Mouse (Mus musculus) neutrophil, adult 5-6 weeks (primary cell): ENCODE measurements around the gene Mrps23. TPM values are rescaled to one million over a fixed set of nuclear protein-coding genes. Genes with fewer than 3 reads are reported as not detected.
"Not testable (repeated sequence)": the region's sequence is repeated elsewhere in the genome, so short reads cannot be mapped to it uniquely, and the experiment has no call there.

Experiments
- ATAC-seq: fragments of 151-379, 151-347 bp; 2 replicates; pipeline ENCODE4 v1.8.0; 2017; ENCODE audit warnings: mild to moderate bottlenecking, moderate TSS enrichment; ENCODE audit not compliant: insufficient number of reproducible peaks, poor library complexity, low FRiP score, severe bottlenecking; ENCODE audit errors: extremely low read depth
- total RNA-seq: library from RNA; stranded (forward); fragments of 200-1000 nt; gene quantifications from 2 replicates; pipeline ENCODE4 v1.2.3, GENCODE M21; 2017

Mrps23 gene
- total RNA-seq, 1 experiment from 2014 or later = 28.5 TPM

DNA sequence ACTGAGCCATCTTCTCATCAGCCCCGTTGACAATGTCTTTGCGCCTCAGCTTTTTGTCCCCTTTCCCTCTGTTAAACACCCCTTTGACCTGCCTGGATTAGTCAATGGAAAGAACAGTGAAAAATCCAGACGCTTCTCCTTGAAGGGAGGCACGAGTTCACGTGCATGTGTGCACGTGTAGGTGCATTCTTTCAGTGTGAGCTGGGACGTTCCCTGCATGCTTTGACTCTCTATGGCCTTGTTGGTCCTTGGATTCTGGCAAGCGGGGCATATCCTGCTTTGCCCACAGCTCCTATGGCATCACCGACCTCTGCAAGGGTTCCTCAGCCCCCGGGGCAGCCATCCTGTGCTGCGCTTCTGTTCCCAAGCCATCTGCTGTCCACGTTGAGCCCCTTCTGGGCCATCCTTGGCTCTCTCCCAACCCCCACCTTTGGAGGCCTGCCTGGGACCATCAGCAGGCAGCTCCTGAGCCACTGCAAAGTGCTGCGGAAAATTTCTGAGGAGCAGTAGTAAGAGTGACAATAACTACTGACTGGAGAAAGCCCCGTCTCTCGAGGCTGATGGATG lies 32.2 kb upstream of the Mrps23 start:
- no peak for ATAC-seq

DNA sequence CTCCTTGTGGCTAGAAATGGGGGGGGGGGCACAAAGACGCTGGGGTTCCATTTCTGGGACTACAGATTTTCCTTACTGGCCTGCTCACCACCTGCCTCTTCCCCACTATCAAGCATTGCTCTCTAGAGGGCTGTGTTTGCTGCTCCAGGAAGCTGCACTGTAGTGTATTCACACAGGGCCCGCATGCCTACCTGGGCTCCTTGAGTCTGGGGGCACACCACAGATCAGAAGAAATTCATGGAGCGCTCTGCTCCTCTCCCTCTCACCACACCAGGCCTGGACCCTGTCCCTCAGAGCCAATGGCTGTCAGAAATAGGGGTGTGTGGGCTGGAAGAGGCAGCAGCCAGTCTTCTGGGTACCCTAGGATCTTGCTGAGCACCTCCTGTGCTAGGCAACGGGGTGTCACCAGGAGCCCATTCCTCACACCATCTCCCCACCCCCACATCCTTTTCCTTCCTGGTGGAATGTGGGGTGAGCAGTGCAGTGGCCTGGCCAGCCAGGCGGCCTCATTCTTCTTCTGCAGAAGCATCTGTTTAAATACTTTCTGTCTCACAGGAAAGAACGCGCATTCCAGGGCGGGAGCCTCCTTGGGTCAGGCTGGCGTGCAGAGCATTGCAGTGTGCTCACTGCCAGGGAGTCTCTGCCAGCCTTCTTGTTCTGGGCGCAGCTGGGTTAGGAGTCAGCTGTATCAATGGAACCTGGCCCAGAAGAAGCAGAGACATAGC lies 31.4 kb upstream of the Mrps23 start:
- no peak for ATAC-seq

DNA sequence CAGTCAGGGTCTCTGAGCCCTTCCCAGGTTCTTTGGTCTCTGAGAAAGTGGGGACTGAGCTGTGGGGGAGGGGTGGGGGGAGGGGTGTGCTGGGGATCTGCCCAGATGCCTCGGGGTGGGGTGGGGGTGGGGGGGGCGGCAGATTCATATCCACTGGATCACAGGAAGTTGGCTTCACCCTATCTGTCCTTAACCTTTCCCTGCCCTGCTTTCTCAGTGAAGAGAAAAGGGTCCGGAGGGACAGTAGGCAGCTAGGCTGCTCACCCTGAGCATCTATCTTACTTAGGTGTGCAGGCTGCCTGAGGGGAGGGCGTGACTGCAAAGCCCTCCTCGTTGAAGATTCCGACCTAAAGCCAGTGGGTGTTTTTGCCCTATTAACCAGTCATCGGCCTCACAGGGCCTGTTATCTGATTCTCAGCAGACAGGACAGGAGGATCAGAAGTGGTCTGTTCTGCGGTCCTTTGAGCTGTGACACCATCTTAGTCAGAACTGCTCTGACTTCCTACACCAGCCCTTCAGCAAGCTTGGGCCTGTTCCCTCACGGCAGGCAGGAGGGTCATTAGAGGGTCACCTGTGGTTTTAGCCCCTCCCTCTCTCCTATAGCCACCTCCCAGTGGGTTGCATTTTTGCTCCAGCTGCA lies 30.7 kb upstream of the Mrps23 start:
- ATAC-seq = no peak

DNA sequence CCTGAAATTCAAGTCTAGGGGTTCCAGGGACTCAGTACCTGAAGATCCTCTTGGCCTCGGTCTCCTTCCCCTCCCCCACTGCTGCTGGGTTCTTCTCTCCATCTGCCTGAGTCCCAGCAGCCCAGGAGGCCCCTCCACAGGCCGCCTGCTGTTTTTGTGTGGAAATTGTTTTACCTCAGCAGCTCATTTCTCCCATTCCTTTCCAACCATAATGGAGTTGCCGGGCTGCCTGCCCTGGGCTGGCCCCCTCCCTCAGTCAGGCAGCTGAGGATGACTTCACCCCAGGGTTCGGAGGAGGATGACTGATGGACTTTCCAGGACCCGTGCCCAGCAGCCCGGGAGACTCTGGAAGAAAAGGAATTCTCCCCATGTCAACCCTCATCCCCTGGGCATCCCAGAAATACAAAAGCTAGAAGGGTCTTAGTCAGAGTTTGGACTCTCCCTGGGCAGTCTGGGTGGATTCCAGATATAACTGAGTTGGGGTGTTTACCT lies 23.7 kb upstream of the Mrps23 start:
- ATAC-seq = no peak

DNA sequence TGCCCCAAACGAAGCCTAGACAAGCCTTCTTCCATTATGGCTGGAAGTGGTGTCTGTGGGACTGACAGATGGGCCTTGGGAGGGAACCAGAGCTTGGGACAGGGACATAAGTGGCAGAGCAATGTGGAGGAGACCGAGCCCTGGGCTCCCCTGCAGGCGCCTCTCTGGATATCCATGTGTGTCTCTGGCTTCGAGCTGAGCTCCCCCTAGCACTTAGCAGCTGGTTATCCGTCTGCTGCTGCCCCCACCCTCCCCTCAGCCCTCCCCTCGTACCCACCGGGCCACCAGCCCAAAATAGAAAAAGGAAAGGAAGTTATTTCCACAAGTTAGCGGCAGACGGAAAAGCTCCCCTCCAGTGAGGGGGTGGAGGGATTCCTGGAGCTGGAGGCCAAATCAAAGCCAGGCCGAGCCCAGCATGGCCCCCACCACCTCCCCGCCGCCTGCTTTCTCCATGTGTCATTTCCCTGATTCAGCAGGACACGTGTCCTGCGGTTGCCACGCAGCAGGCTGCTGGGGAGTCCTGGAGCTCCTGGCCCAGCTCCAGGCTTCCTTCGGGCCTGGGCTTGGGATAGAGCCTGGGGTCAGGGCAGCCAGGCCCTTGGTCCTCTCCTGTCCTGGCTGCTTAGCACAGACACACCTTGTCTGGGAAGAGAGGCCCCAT lies 23.1 kb upstream of the Mrps23 start:
- ATAC-seq = no peak

DNA sequence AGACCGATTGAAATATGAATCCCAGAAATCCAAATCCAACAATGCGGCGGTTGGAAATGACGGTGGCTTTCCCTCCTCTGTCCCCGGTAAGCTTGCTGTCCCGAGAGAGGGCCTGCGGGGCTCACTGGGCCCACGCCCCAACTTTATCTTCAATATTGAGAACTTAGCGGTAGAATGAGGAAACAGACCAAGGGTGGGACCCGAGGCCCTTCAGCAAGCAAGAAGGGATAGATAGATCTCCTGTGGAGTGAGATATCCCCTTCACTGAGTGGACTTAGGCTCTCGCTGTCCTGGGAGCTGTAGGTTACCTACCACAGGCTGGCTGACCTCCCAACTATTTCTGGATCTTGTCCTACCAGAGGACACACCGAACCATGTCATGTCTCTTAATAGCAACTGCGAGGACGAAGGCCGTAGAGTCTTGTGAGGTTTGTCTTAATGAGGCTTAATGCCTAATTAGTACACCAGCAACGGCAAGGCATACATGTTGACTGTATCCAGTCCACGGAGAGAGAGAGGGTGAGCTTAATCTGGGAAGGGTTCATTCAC lies 19.5 kb upstream of the Mrps23 start:
- no peak for ATAC-seq

DNA sequence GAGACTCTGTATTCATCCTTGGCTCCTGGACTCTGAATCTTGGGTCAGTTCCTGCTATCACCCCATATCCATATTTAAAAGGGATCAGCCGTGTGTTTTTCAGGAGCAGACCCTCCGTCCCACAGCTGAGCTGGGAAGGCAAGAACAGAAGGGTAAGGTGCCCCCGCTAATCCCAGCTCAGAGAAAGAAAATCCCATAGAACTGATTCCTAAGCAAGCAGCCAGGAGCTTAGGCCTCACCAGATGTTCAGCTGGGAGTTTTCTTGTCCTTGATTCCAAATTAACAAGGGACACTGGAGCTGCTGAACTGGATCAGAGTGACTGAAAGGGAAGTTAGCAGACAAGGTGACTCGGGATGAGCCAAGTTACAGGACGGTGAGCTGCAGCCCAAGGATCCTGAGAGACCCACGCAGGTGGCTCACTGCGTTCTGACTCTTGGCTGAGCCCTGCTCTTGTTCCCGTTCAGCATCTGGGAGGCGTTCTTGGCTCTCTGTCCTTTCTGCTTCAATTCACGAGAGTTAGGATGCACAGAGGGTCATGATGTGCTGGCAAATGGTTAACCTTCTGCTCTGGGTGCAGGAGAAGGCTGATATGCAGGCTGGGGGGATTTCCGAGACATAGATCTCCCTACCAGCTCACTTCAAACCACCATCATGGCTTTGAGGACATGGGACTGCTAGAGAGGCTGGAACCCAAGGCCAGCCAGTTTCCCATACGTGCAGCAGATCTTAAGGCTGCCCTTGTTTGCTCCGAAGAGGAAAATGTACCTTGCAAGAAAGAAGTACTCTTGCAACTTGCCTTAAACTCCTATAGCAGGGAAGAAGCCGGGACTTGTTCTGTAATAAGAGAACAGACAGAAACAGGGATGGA lies 17.9 kb upstream of the Mrps23 start:
- ATAC-seq = no peak

DNA sequence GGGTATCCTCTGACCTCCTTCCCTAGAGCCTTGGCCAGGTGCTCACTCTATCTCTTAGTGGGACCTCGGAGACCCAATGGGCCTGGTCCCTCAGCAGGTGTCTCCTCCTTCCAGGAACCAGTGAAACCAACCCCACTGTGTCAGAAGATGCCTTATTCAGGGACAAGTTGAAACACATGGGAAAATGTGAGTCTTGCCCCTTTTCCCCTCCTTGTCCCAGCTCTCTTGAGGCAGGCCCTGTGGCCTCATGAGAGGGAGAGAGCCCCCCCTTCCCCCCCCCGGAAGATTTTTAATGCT lies 17.3 kb upstream of the Mrps23 start:
- ATAC-seq = no peak

DNA sequence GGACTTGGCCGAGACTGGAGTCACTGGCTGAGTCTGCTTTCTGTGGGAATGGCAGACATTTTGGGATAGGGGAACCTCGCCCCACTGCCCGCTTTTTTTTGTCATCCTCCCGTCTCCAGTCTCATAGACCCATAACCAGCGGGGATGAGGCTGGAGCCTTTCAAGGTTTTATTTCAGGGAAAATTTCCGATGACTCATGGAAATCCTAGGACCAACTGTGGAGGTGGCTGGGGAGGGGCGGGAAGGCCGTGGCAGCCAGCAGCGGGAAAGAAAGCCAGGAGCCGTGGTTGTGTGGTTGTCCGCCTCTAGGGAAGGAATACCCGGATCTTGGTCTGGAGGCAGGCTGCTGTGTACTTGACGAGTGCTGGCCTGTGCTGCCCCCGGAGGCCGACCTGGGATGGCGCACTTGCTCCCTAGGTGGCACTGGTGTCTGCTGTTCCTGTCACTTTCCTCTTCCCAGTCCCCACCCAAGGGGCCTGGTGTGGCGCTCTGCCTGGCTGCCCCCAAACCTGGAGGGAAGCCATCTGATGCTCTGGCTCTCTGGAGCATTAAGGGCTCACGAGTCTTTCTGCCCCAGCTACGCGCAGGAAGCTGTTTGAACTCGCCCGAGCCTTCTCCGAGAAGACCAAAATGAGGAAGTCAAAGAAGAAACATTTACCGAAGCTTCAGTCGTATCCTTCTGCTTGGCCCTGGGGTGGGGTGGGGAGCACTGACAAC lies 16.6 kb upstream of the Mrps23 start:
- peak; percentile 91 for ATAC-seq

DNA sequence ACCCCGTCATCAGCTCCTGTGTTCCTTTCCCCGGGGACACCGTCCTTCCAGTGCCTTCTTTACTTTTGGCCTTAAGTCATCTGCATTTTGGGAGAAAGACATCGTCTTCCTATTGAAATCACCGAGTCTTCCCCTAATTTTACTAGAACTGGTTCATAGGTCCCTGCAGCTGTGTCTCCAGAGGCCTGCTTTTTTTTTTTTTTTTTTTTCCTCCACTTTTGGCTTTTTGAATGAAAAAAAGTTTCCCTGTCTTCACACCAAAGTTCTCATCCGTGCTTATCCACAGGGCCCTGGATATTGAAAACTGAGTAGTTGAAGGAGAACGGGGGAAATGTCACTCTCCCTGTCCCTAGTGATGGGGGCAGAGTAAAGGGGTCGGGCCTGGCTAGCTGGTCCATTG lies 16.0 kb upstream of the Mrps23 start:
- no peak for ATAC-seq

DNA sequence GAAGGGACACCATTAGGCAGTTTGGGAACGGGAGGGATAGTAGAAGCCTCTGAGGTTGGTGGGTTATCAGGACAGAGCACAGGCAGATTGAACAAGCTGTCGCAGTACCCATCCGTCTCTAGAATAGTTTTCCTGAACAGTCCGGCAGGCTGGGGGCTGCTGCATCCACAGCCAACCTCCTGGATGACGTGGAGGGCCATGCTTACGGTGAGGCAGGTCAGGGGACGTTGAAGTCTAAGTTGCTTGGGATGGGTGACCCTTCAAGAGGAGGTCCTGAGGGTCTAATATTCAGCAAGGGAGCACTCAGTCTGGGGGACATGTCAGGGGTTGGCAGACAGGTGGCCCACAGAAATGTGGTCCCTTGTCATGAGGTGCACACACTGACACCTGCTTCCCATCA lies 15.6 kb upstream of the Mrps23 start:
- no peak for ATAC-seq

DNA sequence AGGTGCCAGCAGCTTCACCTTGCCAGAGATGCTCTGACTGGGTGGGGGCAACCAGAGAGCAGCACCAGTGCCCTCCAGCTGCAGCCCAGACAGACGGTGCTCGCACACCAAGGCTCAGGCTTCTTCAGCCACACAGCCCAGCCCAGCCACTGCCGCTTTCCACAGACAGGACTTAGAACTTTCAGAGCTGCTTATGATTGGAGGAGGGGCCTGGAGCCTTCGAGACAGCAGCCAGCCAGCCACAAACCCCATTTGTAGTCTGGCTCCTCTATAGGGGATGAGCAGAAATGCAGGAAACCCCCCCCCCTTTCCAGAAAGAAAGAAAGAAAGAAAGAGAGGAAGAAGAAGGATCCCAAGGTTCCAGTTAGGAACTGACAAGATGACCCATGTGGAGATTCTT lies 11.6 kb upstream of the Mrps23 start:
- no peak for ATAC-seq

DNA sequence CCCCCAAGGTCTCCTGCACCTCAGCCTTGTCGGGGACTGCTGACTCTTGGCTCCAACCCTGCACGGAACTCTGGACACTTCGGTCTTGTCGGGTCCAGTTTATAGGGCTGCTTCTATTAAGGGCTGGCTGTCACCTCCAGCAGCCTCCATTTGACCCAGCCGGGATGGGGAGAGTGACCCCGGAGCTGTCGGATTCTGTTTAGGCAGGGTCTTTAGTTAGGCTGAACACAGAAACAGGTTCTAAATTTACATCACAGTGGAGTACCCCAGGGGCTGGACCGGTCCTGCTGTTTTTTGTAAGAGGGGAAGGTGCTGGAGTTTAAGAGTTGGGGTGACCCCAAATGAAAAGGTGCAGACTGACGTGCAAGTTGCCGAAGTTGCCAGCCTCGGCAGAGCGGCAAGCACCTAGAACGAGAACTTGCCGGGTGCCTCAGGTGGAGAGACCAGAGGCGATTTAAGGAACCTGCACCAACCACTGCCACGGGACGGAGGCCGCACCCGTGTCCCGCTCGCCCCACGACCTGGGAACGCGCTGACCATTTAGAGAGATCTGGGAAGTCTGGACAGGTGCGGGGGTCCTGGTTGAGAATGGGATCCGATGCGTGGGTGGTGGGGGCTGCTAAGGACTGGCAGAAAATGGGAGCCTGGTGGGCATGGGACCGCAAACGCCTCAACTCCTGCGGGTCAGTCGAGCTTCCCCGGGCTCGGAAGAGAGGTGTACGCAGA lies 10.9 kb upstream of the Mrps23 start:
- ATAC-seq = no peak

DNA sequence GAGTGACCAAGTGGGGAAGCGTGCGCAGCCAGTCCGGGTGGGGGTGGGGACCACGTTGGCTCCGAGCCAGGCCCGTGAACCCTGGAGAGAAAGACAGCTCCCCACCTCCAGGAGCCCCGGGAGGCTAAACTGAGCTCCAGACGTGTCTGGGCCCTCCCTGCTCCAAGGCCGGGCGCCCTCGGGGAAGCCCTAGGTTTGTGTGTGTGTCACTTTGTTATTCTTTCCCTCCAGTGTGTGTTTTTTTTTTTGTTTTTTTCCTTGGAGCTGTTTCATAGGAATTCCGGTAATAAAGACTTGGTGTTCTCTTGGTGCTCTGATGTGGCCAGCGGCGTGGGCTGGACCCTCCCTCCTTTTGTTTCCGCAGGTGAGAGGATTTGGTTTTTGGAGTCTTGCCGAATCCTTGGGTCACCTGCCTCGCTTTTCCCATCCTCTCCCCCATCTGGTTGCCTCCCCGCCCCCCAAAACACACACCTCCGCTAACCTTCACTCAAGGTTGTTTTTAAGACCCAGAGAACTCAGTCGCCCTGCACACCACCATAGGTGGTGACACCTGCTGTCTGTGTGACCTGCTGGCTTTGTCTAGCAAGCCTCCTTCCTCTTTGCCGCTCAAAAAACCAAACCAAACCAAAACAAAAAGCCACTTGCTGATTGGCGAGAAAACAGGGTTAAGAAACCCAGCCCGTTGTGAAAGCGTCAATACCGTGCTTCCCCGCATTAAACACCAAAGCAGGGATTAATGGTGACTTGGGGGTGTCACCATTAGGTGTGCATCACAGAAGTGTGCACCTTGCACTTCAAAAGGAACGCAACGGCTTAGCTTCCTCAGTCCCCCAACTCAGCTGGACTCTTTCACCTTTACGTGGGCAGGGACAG lies 10.1 kb upstream of the Mrps23 start:
- ATAC-seq = peak; percentile 57

DNA sequence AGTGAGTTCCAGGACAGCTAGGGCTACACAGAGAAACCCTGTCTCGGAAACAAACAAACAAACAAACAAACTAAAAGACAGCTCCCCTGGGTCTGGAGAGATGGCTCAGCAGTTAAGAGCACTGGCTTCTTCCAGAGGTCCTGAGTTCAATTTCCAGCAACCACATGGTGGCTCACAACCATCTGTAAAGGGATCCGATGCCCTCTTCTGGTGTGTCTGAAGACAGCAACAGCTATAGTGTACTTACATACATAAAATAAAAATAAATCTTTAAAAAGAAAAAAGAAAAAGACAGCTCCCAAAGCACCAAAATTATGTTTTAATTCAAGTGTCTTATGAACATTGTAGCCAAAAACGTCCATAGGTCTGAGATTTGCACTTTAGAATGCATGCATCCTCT lies 8.5 kb upstream of the Mrps23 start:
- not testable (repeated sequence) for ATAC-seq

DNA sequence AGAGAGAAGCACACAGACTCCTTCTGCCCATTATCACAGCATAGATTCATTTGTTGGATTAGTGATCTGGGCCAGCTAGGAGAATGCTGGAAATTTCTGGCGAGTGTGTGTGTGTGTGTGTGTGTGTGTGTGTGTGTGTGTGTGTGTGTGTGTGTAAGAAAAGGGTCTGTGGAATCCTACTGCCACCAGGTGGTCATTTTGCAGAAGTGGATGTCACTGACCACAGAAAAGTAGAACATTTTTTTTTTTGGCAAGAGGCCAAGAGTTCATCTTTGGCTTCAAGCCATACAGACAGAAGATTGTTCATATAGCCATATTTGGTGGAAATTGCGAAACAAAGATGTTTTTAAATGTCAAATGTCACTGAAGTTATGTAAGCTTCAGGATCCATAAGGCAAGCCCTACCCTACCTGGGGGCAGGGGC lies 7.0 kb upstream of the Mrps23 start:
- peak; percentile 69 for ATAC-seq

DNA sequence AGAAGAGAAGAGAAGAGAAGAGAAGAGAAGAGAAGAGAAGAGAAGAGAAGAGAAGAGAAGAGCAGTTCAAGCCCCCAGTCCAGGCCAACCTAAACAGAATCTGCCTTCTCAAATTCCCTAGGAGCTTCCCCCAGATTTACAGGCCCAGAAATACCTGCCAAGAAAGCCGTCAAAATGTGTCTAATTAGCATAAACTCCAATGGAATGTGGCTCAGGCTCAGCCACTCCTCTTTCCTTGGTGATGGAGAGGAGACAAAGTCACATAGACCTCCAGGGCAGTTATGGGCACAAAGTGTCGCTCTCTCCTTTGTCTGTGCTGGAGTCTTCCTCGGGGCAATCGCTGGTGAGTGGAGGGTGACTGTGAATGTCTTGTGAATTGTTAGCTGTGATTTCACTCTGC lies 6.0 kb upstream of the Mrps23 start:
- no peak for ATAC-seq
